Mouse (Mus musculus): ENCODE data around the gene Dennd1a.

- TF ChIP-seq CTCF (IDR thresholded peaks at IDR 0.05; ENCODE audit: low read depth) = no peak
- TF ChIP-seq EP300 (IDR thresholded peaks at IDR 0.05; ENCODE audit: low read depth) = no peak
These were observed 67.5 kb downstream of the Dennd1a start for GRCm38 (mm10) chr2:38219666-38220065.

All from liver, postnatal 0 days (tissue).